Mouse (Mus musculus): Measurements from ENCODE around the gene Cdkal1.

DNA sequence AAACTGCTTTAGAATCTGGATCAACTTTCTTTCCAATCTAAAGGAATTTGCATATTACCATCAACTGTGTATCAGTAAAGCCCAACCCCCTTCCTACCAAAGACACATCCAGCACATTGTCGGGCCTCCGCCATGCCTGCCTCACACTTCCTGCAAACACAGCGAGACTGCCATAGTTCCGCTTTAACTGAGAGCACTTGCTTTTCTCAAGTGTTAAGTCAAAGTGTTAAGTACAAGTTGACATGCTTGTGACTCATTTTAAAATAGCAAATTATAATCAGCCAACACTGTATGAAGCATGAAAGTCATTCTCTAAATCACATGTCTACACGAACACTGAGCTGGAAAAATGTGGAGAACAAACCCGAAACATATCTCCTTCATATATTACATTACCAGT is 305.3 kb downstream of the Cdkal1 start:
- TF ChIP-seq EP300 (optimal IDR thresholded peaks at IDR 0.05) (no peak), CTCF (IDR thresholded peaks at IDR 0.05; ENCODE audit: low read depth) (no peak)
